Mouse (Mus musculus): ENCODE data around the gene Dok7.

DNA sequence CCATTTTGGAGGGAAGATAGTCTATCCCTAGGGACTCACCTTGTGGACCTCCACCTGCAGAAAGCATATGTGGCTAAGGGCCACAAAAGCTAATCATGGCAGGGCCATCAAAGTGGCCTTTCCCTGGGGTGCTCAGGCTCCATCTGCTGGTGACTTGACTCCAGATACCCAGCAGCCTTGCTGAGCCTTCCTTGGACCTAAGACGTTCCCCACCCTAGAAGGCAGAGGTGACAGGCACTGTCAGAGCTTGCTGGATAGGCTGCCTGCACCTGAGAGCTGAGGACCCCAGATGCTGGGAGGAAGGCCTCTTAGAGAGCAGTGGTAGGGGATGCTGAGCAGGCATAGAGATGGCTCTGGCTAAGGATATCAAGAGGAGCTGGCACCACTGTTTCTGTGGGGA is 74.7 kb downstream of the Dok7 start:
- TF ChIP-seq CTCF (IDR thresholded peaks at IDR 0.05; ENCODE audit: control insufficient read depth, insufficient read depth, insufficient read length) (no peak), CEBPB (IDR thresholded peaks at IDR 0.05; ENCODE audit: low read depth) (no peak), MYOG (IDR thresholded peaks at IDR 0.05; ENCODE audit: control insufficient read depth, extremely low read depth, insufficient read length) (no peak), USF1 (IDR thresholded peaks at IDR 0.05; ENCODE audit: low read depth) (no peak), MYOD1 (IDR thresholded peaks at IDR 0.05; ENCODE audit: control insufficient read depth, insufficient read length, low read depth) (no peak), MAX (IDR thresholded peaks at IDR 0.05) (no peak), FOSL1 (IDR thresholded peaks at IDR 0.05; ENCODE audit: insufficient read depth, low read length, poor library complexity, severe bottlenecking) (no peak)
